Mouse (Mus musculus): ENCODE measurements around the gene Amdhd1. TPM values are rescaled to one million over a fixed set of nuclear protein-coding genes. Genes with fewer than 3 reads are reported as not detected.
A peak's percentile ranks its signal among the peaks of the same experiment; 100 is the strongest.

The Amdhd1 gene
- 0.19 and 0.36 TPM in 2 replicates for polyA plus RNA-seq (2016; fragmentation: Nextera tagmentation; extraction: Ambion mirVana)

DNA sequence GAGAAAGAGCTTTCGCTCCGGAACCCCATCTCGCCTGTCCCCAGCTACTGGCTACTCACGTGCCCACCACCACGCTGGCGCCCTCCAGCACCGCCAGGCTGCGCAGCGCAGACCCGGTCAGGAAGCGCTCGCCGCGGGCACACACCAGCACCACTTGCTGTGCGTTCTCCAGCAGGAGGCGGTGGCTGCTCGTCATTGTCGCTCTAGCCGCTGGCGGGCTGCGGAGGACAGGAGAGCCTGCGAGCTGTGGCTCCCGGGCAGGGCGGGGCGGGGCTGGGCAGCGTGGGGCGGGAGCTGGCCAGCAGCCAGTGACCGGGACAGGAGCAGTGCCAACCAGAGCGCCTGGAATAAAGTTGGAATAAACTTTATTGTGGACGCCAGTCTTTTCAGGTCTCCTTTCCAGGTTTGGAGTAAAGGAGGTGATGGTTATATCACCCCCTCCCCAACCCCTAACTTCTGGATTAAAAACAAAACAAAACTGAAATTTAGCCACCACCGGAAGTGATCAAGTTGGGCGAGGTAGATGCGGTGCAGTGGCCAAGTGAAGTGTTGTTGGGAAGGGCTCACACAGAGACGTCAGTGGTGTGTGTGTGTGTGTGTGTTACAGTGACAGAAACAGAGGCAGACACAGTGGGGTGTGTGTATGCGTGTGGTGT is at the start of gene Amdhd1:
Gene Amdhd1, minus strand, starts transcription at position 259 of the 656 bp plus-strand sequence.
- Histone ChIP-seq H3K4me3 (peak within 1 kb of the TSS; percentile 55), H3K36me3 (no peaks in the 10 kb centered on the region), H3K27ac (peak within 1 kb of the TSS; percentile 71), H3K4me1 (peaks cover 12% of the 10 kb centered on the region), H3K27me3 (ENCODE audit: low read depth, poor library complexity, severe bottlenecking) (peaks cover 23% of the 10 kb centered on the region), H3K9me3 (replicated peaks) (no peaks in the 10 kb centered on the region)
- 5% methylated on average over 35 of the region's 35 CpGs for WGBS
- peak; percentile 85 for DNase-seq (ENCODE audit: low spot score)

DNA sequence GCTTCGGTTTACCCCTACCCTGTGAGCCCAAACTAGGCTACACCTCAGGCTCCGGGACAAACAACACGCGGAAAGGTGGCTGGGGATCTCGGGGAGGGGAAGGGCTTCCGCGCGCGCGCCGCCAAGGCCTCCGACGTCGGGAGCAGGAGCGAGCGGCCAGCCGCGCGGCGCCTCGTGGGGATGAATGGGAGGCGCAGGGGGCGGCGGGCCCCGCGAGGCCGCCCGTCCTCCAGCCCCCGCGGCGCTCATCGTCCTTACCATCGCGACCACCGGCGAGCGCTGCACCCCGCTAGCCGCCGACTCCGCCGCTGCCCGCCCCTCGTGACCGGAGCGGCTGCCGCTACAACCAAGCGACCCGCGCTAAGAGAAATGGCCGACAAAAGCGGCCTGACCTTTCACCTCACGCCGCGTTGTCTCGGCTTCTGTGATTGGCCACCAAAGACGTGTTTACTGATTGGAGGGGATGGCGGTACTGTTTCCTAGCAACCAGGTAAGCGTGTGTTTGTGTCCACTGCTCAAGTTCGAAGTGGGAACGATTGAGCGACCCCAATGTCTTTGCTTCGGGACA is 49.5 kb upstream of the Amdhd1 start, which contains the start of gene Snrpf:
Gene Snrpf, minus strand, starts transcription at position 426 of the 568 bp plus-strand sequence.
- DNase-seq (ENCODE audit: low spot score): peak; percentile 95
- peaks cover 36% of the 10 kb centered on the region for H3K36me3 ChIP-seq
- H3K4me1 ChIP-seq: peaks cover 15% of the 10 kb centered on the region
- H3K4me3 ChIP-seq: peak within 1 kb of the TSS; percentile 86
- no peaks in the 10 kb centered on the region for H3K27me3 ChIP-seq (ENCODE audit: low read depth, poor library complexity, severe bottlenecking)
- H3K27ac ChIP-seq: peak within 1 kb of the TSS; percentile 94
- under 1% methylated on average over 57 of the region's 63 CpGs for WGBS
- no peaks in the 10 kb centered on the region for H3K9me3 ChIP-seq (replicated peaks)

- Histone ChIP-seq H3K4me3 (peak overlapping the region; percentile 86), H3K27me3 (ENCODE audit: low read depth, poor library complexity, severe bottlenecking) (no peaks in the 10 kb centered on the region), H3K4me1 (peaks cover 14% of the 10 kb centered on the region), H3K27ac (peak overlapping the region; percentile 94), H3K36me3 (peaks cover 40% of the 10 kb centered on the region), H3K9me3 (replicated peaks) (no peaks in the 10 kb centered on the region)
- no peak for DNase-seq (ENCODE audit: low spot score)
- WGBS: 3% methylated on average over 11 of the region's 11 CpGs
Observed at GRCm38 (mm10) chr10:93588796-93589195, 49.0 kb upstream of the Amdhd1 start.

GRCm38 (mm10) chr10:93577271-93577886 is 37.5 kb upstream of the Amdhd1 start:
- Histone ChIP-seq H3K27me3 (ENCODE audit: low read depth, poor library complexity, severe bottlenecking) (no peaks in the 10 kb centered on the region), H3K36me3 (peaks cover 36% of the 10 kb centered on the region), H3K4me3 (no peak overlapping the region), H3K9me3 (replicated peaks) (no peaks in the 10 kb centered on the region), H3K4me1 (no peaks in the 10 kb centered on the region), H3K27ac (no peak overlapping the region)
- DNase-seq (ENCODE audit: low spot score): peak; percentile 74
- 73% methylated on average over 13 of the region's 13 CpGs for WGBS

GRCm38 (mm10) chr10:93575960-93576359 is 36.1 kb upstream of the Amdhd1 start:
- no peak overlapping the region for H3K27ac ChIP-seq
- 96% methylated on average over 8 of the region's 8 CpGs for WGBS
- no peaks in the 10 kb centered on the region for H3K9me3 ChIP-seq (replicated peaks)
- peaks cover 22% of the 10 kb centered on the region for H3K36me3 ChIP-seq
- H3K4me3 ChIP-seq: no peak overlapping the region
- no peaks in the 10 kb centered on the region for H3K27me3 ChIP-seq (ENCODE audit: low read depth, poor library complexity, severe bottlenecking)
- no peaks in the 10 kb centered on the region for H3K4me1 ChIP-seq
- no peak for DNase-seq (ENCODE audit: low spot score)

DNA sequence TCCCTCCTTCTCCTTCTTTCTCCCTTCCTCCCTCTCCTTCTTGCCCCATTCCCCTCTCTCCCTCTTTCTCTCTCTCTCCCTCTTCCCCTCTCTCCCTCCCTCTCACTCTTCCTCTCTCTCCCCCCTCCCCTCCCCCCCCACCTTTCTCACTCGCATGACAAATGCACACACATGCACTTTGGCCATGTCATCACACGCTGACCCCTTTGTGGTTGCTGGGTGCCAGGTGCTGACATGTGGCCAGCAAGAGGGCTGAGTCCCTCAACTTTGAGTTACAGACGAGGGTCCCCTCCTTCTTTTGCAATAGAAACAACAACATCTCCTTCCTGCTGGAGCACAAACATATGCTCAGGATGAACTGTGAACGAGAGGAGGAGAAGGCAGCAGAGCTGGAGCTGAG is 35.1 kb upstream of the Amdhd1 start:
- H3K27ac ChIP-seq: no peak overlapping the region
- peaks cover 13% of the 10 kb centered on the region for H3K36me3 ChIP-seq
- H3K9me3 ChIP-seq (replicated peaks): no peaks in the 10 kb centered on the region
- no peak overlapping the region for H3K4me3 ChIP-seq
- no peaks in the 10 kb centered on the region for H3K4me1 ChIP-seq
- DNase-seq (ENCODE audit: low spot score): no peak
- H3K27me3 ChIP-seq (ENCODE audit: low read depth, poor library complexity, severe bottlenecking): no peaks in the 10 kb centered on the region
- WGBS: 62% methylated on average over 4 of the region's 4 CpGs

GRCm38 (mm10) chr10:93572209-93572608 is 32.4 kb upstream of the Amdhd1 start:
- Histone ChIP-seq H3K36me3 (no peaks in the 10 kb centered on the region), H3K27me3 (ENCODE audit: low read depth, poor library complexity, severe bottlenecking) (no peaks in the 10 kb centered on the region), H3K4me3 (no peak overlapping the region), H3K27ac (no peak overlapping the region), H3K9me3 (replicated peaks) (no peaks in the 10 kb centered on the region), H3K4me1 (no peaks in the 10 kb centered on the region)
- 46% methylated on average over 2 of the region's 2 CpGs for WGBS
- DNase-seq (ENCODE audit: low spot score): no peak

DNA sequence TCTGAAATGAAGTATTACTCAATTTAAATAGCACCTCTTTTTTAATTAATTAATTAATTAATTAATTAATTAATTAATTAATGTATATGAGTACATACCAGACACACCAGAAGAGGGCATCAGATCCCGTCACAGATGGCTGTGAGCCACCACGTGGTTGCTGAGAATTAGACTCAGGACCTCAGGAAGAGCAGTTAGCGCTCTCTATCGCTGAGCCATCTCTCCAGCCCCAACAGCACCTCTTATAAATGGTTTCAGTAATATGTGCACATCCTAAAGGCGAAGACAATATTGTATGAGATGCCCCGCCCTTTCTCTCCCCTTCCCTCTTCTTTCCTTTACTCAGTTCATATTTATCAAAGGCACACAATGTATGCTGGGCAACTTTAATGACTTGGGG is 28.8 kb upstream of the Amdhd1 start:
- no peak overlapping the region for H3K27ac ChIP-seq
- H3K36me3 ChIP-seq: no peaks in the 10 kb centered on the region
- H3K4me1 ChIP-seq: no peaks in the 10 kb centered on the region
- DNase-seq (ENCODE audit: low spot score): no peak
- no peak overlapping the region for H3K4me3 ChIP-seq
- H3K27me3 ChIP-seq (ENCODE audit: low read depth, poor library complexity, severe bottlenecking): no peaks in the 10 kb centered on the region
- H3K9me3 ChIP-seq (replicated peaks): no peaks in the 10 kb centered on the region
- 87% methylated on average over 6 of the region's 6 CpGs for WGBS

DNA sequence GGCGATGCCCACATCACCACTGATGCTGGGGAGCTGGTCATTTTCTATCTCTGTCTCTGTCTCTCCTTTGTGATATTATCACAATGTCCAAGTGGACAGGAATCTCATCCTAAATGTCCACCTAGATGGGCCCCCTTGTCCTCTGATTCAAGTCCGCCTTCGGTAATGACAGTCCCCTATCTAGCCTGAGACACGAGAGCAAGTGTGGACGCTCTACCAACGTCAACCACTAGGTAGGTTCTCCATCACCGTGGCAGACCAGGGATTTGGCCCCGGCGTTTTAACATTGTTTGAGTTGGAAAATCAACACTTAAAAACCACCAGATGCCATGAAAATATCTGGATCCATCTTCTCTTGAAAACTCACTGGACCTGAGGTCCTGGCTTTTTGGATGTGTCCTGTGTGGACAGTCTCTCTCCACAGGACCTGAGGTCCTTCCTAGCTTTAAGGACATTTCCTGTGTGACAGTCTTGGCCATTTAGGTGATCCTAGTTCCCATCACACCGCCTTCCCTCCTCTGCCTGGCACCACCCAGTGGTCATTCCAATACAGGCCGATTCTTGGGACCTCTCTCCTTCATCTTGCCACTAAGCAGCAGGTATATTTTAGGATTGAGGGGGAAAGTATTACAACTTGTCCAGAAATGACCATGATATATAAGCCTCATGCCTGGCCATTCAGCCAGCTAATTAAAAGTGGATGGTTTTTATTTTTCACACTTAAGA is 28.2 kb upstream of the Amdhd1 start:
- Histone ChIP-seq H3K4me1 (no peaks in the 10 kb centered on the region), H3K9me3 (replicated peaks) (no peaks in the 10 kb centered on the region), H3K36me3 (no peaks in the 10 kb centered on the region), H3K27ac (no peak overlapping the region), H3K27me3 (ENCODE audit: low read depth, poor library complexity, severe bottlenecking) (no peaks in the 10 kb centered on the region), H3K4me3 (no peak overlapping the region)
- no peak for DNase-seq (ENCODE audit: low spot score)
- WGBS: 88% methylated on average over 11 of the region's 11 CpGs

GRCm38 (mm10) chr10:93567066-93567465 is 27.2 kb upstream of the Amdhd1 start:
- H3K36me3 ChIP-seq: no peaks in the 10 kb centered on the region
- H3K4me3 ChIP-seq: no peak overlapping the region
- no peaks in the 10 kb centered on the region for H3K27me3 ChIP-seq (ENCODE audit: low read depth, poor library complexity, severe bottlenecking)
- no peaks in the 10 kb centered on the region for H3K9me3 ChIP-seq (replicated peaks)
- 93% methylated on average over 10 of the region's 10 CpGs for WGBS
- no peak for DNase-seq (ENCODE audit: low spot score)
- H3K27ac ChIP-seq: no peak overlapping the region
- no peaks in the 10 kb centered on the region for H3K4me1 ChIP-seq

DNA sequence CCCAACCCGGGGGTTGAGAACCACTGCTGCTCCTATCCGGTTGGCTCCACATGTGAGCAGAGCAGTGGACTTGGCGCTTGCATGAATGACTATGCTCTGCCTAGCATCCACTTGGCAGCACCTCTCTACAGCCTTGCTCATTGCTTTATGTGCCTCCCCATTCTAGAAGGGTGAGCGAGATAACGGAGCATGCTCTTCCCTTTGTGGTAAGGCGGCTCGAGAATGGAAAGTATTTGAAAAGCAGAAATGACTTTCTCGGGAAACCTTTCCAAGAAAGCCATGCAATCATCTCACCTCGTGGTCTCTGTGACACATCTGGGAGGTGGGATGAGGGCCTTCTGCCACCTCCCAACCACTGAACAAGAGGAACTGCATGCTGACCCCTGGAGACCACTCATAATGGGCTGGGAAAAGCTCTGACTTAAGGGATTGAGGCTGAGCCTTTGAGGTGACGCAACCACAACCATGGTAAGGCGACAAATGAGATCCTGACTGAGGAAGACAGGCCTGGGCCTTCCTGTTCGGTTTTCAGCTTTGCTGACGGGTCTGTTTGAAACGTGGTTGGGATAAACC is 24.8 kb upstream of the Amdhd1 start:
- Histone ChIP-seq H3K9me3 (replicated peaks) (no peaks in the 10 kb centered on the region), H3K36me3 (no peaks in the 10 kb centered on the region), H3K27ac (no peak overlapping the region), H3K27me3 (ENCODE audit: low read depth, poor library complexity, severe bottlenecking) (no peaks in the 10 kb centered on the region), H3K4me1 (0 out of 2 replicates have a peak, but pooled peaks cover 4% of the 10 kb centered on the region), H3K4me3 (no peak overlapping the region)
- DNase-seq (ENCODE audit: low spot score): no peak
- 91% methylated on average over 14 of the region's 14 CpGs for WGBS

GRCm38 (mm10) chr10:93559786-93560185 is 20.0 kb upstream of the Amdhd1 start:
- H3K4me1 ChIP-seq: 0 out of 2 replicates have a peak, but pooled peaks cover 5% of the 10 kb centered on the region
- no peak overlapping the region for H3K4me3 ChIP-seq
- H3K27ac ChIP-seq: no peak overlapping the region
- DNase-seq (ENCODE audit: low spot score): no peak
- WGBS: 49% methylated on average over 9 of the region's 9 CpGs
- H3K9me3 ChIP-seq (replicated peaks): no peaks in the 10 kb centered on the region
- H3K27me3 ChIP-seq (ENCODE audit: low read depth, poor library complexity, severe bottlenecking): no peaks in the 10 kb centered on the region
- no peaks in the 10 kb centered on the region for H3K36me3 ChIP-seq
